Mouse (Mus musculus): ENCODE results near the gene Sub1.

Gene Sub1

GRCm38 (mm10) chr15:11968851-11969250 lies 27.9 kb downstream of the Sub1 start:
- DNase-seq (ENCODE audit: low spot score in 2 of 2), result no peak

GRCm38 (mm10) chr15:11966367-11966766 lies 30.4 kb downstream of the Sub1 start:
- DNase-seq (ENCODE audit: low spot score in 2 of 2), result peak; percentile 30 to 55

- no peak for DNase-seq (ENCODE audit: low spot score in 2 of 2)
Observed at GRCm38 (mm10) chr15:11965201-11965845, 31.5 kb downstream of the Sub1 start.

- no peak for DNase-seq (ENCODE audit: low spot score in 2 of 2)
Observed at GRCm38 (mm10) chr15:11963791-11964525, 32.8 kb downstream of the Sub1 start.

GRCm38 (mm10) chr15:11959716-11960115 lies 37.1 kb downstream of the Sub1 start:
- no peak for DNase-seq (ENCODE audit: low spot score in 2 of 2)

GRCm38 (mm10) chr15:11956129-11956528 lies 40.7 kb downstream of the Sub1 start:
- no peak for DNase-seq (ENCODE audit: low spot score in 2 of 2)

- DNase-seq (ENCODE audit: low spot score in 2 of 2), result no peak
Observed at GRCm38 (mm10) chr15:11954190-11954589, 42.6 kb downstream of the Sub1 start.

- DNase-seq (ENCODE audit: low spot score in 2 of 2), result no peak
Observed at GRCm38 (mm10) chr15:11952159-11952558, 44.6 kb downstream of the Sub1 start.

- no peak for DNase-seq (ENCODE audit: low spot score in 2 of 2)
Observed at GRCm38 (mm10) chr15:11951181-11951580, 45.6 kb downstream of the Sub1 start.

- DNase-seq (ENCODE audit: low spot score in 2 of 2), result no peak
Observed at GRCm38 (mm10) chr15:11950144-11950543, 46.6 kb downstream of the Sub1 start.

- DNase-seq (ENCODE audit: low spot score in 2 of 2), result no peak
Observed at GRCm38 (mm10) chr15:11949490-11949889, 47.3 kb downstream of the Sub1 start.

GRCm38 (mm10) chr15:11940855-11941254 lies 55.9 kb downstream of the Sub1 start:
- no peak for DNase-seq (ENCODE audit: low spot score in 2 of 2)
